Mouse (Mus musculus): ENCODE results near the gene Ofcc1. TPM values are rescaled to one million over a fixed set of nuclear protein-coding genes. Genes with fewer than 3 reads are reported as not detected.

Ofcc1 gene
- total RNA-seq, 4 experiments from 2014 or later = not detected

- no peak for DNase-seq (ENCODE audit: low spot score in 2 of 2)
These were observed 361.0 kb downstream of the Ofcc1 start for GRCm38 (mm10) chr13:40000236-40000635.

GRCm38 (mm10) chr13:39997901-39998300 lies 363.3 kb downstream of the Ofcc1 start:
- DNase-seq (ENCODE audit: low spot score in 2 of 2) = no peak

GRCm38 (mm10) chr13:39979294-39980061 lies 381.8 kb downstream of the Ofcc1 start:
- no peak for DNase-seq (ENCODE audit: low spot score in 2 of 2)

- DNase-seq (ENCODE audit: low spot score in 2 of 2) = no peak
These were observed 392.8 kb downstream of the Ofcc1 start for GRCm38 (mm10) chr13:39968349-39969016.

- no peak for DNase-seq (ENCODE audit: low spot score in 2 of 2)
These were observed 404.0 kb downstream of the Ofcc1 start for GRCm38 (mm10) chr13:39957226-39957625.

- DNase-seq (ENCODE audit: low spot score in 2 of 2) = no peak
These were observed 405.2 kb downstream of the Ofcc1 start for GRCm38 (mm10) chr13:39956017-39956416.
